Comparison of ENCODE assay signal across 12 mouse cellular contexts in genomic region chr3:48869527-48869926, GRCm38 (mm10).
"Had no signal": no experiment of that assay in that cellular context is flagged by ENCODE, and none has a peak within 500 bp of the region (broad histone marks: within the 10 kb centered on the region; RNA-seq: fewer than 3 reads in every experiment).

No protein-coding gene starts in this region.

- H3K4me3 ChIP-seq: kidney, embryonic 15.5 days; liver, embryonic 13.5 days had no signal

- H3K27me3 ChIP-seq: kidney, embryonic 15.5 days; liver, embryonic 13.5 days had no signal

- H3K36me3 ChIP-seq: kidney, embryonic 15.5 days; liver, embryonic 13.5 days had no signal

- DNase-seq: kidney, postnatal 10 days; kidney, postnatal 36 days; layer of hippocampus, adult 9-11 months; liver, embryonic 13.5 days; lung, adult 2 months; lung, postnatal 14 days; lung, postnatal 4 days; midbrain, embryonic 14.5 days; thymus, adult 18-20 months; thymus, postnatal 36 days had no signal

- H3K9ac ChIP-seq: kidney, embryonic 15.5 days; liver, embryonic 13.5 days had no signal

- H3K9me3 ChIP-seq: kidney, embryonic 15.5 days; liver, embryonic 13.5 days had no signal

- H3K27ac ChIP-seq: kidney, embryonic 15.5 days; liver, embryonic 13.5 days had no signal

- H3K4me1 ChIP-seq: kidney, embryonic 15.5 days; liver, embryonic 13.5 days had no signal

- H3K4me2 ChIP-seq: kidney, embryonic 15.5 days; liver, embryonic 13.5 days; midbrain, embryonic 11.5 days had no signal
